Mouse (Mus musculus) heart, postnatal 0 days (tissue): ENCODE measurements at regions not wholly inside any gene's neighbourhood (a gene's known extent, or its start where the extent isn't known, plus 50 kb on each side); places are given as distances from the start of the nearest gene placed in this dataset.
"Not testable (repeated sequence)": the region's sequence is repeated elsewhere in the genome, so short reads cannot be mapped to it uniquely, and the experiment has no call there.

Source experiments
- CTCF ChIP-seq: IDR thresholded peaks from 2 replicates; pipeline ENCODE4 v1.5.1; 2016; ENCODE audit warnings: antibody characterized with exemption, control low read depth, low read depth
- EP300 ChIP-seq: IDR thresholded peaks from 2 replicates; pipeline ENCODE4 v1.6.1; 2016; ENCODE audit warnings: antibody characterized with exemption, low read depth

- TF ChIP-seq CTCF, EP300: not testable (repeated sequence)
These were observed 115.9 kb upstream of the Gm11146 start for GRCm38 (mm10) chr16:77717766-77718165.
